Mouse (Mus musculus) layer of hippocampus, adult 9-10 months (tissue): ENCODE measurements around the gene Ttc30a2.
"Not testable (repeated sequence)": the region's sequence is repeated elsewhere in the genome, so short reads cannot be mapped to it uniquely, and the experiment has no call there.

ENCODE experiments used
- DNase-seq: peaks from one replicate; pipeline ENCODE4 v3.0.0; 2022; ENCODE audit warnings: low spot score

The Ttc30a2 gene

GRCm38 (mm10) chr2:75980933-75981439, 3.0 kb upstream of the Ttc30a2 start:
- not testable (repeated sequence) for DNase-seq

DNA sequence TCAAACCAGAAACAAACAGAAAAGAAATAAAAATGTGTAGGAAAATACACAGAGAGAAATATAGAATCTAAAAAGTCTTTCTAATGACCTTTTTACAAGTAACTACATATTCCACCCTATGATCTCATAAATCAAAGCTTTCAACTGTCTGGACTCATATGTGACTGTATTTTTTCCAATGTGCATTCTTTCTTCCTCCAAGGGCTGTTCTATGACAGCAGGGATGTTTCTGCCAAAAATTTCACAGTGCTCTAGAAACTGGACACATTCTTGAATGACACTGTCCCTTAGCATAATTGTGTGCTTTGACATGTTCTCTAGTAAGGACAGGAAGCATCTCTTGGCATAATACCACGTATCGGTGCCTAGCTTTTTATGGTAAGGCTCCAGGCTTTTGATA, 1.9 kb downstream of the Ttc30a2 start:
- DNase-seq, result not testable (repeated sequence)

- no peak for DNase-seq
These were observed 3.8 kb downstream of the Ttc30a2 start for GRCm38 (mm10) chr2:75974131-75974530.

GRCm38 (mm10) chr2:75964972-75965371, 13.0 kb downstream of the Ttc30a2 start:
- peak; percentile 82 for DNase-seq

DNA sequence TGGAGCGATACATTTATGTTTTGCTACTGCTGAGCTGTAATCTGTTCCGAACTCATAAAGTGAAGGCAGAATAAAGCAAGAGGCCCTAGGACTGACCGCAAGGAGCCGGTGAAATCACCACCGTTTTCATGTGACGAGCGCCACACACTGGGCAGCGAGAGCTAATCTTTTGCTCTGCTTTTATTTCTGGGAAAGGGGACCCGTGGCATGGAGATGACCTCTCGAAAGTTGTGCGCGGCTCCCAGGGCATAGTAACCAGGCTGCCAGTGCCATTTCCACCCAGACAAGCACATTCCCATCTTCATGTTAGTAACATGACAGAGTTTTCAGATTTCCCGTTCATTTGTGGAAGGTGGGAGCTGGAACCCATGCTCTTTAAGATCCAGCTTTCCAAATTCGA, 13.5 kb downstream of the Ttc30a2 start:
- no peak for DNase-seq

GRCm38 (mm10) chr2:75964051-75964450, 13.9 kb downstream of the Ttc30a2 start:
- DNase-seq, result no peak

GRCm38 (mm10) chr2:75963211-75963840, 14.6 kb downstream of the Ttc30a2 start:
- DNase-seq, result no peak

DNA sequence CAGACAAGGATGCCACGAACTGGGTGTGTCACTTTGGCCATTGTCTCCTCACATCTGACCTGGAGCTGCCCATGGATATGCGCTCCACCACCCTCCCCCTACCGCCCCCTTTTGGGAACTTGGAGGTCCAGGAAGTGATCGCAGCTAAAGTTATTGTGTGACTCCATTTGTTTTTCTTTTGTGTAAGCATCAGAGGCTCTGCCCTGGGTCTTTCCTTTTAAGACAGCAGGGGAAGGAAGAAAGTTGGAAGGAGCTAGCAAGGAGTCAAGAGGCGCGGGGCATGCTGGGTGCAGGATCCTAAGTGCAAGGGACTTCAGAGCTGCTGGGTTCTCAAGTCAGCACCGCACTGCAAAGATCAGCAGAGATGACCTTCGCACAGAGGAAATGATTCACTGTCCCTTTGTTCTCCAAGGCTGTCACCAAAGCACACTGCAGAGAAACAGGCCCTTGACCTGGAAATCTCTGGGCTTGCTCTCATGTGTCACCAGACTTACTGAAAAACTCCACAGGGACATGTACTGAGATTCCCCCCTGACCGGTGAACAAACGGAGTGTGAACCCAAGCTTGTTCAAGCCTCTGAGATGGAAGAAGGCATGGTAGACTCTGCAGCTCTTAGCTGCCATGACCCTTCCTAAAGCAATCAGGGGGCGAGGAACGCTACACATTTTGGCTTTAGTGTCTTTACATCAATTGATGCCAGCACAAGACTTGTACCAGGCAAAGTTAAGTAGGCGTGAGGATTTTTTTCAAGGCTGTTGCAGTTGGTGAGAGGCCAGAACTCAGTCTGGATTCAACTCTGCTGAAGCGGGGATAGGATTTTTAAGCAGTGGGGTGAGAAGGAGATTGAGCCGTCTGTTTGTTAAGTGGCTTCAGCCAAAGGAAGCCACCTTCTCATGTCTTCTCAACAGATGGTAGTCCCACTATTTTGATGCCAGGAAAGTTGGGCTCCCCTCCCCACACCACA, 17.3 kb downstream of the Ttc30a2 start:
- DNase-seq, result no peak

DNA sequence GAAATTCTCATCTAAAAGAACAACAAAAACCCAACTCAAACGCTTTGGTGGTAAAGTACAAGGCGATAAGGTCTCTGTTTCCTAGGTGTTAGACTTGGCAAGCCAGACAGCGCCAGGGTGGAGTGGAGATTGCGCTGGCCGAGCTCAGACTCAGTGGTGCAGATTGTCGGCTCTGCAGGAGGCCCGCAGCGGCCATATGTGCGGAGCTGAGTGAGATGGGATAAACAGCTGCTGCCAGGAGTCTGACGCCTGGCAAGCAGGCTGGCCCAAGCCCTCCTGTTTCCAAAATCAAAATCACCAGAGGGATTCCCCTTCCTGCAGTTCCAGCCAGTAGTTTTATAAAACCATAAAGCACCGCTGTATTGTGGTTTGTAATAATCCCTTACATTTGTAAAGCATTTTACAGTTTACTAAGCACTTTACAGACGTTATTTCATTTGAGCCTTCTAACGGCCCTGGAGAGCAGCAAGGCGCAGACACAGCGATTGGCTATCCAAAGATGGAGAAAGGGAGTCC, 18.1 kb downstream of the Ttc30a2 start:
- no peak for DNase-seq

- no peak for DNase-seq
These were observed 18.7 kb downstream of the Ttc30a2 start for GRCm38 (mm10) chr2:75959183-75959849.

- no peak for DNase-seq
These were observed 22.3 kb downstream of the Ttc30a2 start for GRCm38 (mm10) chr2:75955709-75956108.

GRCm38 (mm10) chr2:75953320-75953719, 24.6 kb downstream of the Ttc30a2 start:
- DNase-seq, result no peak

DNA sequence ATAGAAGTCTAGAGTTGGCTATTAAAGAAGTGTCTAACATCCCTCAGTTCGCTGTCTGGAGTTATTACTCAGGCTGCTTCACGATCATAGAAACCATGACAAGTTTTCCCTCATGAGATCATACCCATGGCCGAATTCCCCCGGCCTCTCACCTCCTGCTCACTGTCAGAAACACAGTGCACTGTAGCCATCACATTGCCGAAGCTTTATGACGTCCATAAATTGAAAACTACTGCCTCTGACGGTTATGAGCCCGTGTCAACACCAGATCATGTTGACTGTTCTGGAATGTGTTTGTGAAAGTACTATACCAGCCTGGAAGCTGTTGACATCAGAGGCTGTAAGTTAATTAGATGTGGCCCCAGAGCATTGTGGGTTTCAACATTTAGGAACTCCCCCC, 27.3 kb downstream of the Ttc30a2 start:
- DNase-seq, result no peak

GRCm38 (mm10) chr2:75938117-75939063, 39.6 kb downstream of the Ttc30a2 start, which contains the start of gene Ttc30b:
Gene Ttc30b (minus strand): TSS chr2:75938585.
- DNase-seq, result peak; percentile 65

- DNase-seq, result not testable (repeated sequence)
These were observed 40.4 kb downstream of the Ttc30a2 start for GRCm38 (mm10) chr2:75937520-75938116.

DNA sequence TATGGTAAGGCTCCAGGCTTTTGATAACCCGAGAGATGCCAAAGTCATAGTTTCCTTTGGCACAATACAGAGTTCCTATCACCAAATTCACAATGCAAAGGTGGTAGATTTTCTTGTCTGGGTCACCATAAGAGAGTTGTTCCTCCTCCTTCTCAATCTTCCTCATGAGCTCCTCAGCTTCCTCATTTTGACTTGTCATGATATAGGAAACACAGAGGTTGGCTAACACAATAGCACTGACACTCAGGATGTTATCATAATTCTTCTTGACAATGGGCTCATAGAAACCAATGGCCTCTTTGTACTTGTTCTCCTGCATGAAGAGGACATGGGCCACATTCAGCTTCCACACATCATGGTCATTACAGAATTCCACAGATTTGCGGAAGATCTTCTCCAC, 41.3 kb downstream of the Ttc30a2 start:
- not testable (repeated sequence) for DNase-seq

DNA sequence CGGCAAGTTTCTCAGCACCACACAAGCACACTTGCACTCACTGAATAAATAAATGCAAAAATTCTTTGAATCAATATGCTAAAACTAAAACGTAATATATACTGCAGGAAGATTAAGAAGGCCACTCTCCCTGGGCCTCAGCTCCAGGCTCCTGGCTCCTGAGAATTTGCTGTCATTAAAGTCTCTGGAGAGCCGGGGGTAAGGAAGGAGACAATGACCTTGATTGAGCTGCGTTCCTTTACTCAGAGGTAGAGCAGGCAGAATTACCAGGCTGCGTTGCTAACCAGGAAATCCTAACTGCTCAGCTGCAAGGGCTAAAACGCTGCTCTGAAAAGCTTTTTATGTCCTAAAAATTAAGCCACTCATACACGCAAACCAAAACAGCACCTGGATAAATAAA, 44.4 kb downstream of the Ttc30a2 start:
- DNase-seq, result no peak

DNA sequence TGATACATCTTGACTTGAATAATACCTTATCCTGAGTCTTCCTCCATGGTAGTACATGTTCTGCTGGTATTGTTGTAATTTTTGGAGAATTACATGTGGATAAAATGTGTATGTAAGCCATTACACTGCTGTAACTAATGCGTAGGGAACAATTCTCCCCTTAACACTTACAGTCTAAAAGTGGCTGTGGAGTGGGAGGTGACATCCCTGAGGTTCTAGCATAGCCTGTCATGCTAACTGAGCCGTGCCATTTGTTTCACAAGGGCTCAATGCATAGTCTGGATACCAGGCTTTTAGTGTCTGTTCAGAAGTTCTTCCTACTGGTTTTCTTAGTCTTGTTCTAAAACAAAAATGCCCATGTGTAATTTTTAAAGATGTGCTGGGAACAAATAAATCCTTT, 47.0 kb downstream of the Ttc30a2 start:
- no peak for DNase-seq

DNA sequence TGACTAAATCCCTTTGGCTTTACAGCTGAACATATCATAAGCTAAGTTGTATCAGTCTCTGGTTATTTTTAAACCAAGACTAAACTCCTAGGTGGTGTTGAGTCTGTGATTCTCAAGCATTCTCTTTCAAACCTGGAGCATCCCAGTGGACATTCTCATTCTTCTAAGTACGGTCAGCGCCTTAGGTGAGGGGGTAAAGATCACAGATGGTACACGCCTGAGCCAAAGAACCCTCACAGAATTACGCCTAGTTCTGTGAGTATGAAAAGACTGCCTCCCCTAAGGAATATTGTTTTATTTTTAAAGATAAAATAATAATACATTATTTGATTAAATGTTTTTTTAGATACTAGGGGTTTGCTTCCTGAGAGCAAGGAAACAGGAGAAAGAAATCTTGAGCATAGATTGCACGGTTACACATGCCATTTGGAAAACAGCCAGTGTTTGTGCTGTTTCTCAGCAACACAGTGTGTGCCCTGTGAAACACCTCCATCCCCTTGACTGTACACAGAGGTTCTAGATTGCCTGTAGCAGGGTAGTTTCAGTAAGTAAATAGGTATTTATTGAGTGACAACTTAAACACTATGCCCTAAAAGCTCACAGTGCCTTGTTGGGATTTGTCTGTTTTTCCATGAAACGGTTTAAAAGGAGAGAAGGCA, 48.1 kb downstream of the Ttc30a2 start:
- DNase-seq, result no peak

DNA sequence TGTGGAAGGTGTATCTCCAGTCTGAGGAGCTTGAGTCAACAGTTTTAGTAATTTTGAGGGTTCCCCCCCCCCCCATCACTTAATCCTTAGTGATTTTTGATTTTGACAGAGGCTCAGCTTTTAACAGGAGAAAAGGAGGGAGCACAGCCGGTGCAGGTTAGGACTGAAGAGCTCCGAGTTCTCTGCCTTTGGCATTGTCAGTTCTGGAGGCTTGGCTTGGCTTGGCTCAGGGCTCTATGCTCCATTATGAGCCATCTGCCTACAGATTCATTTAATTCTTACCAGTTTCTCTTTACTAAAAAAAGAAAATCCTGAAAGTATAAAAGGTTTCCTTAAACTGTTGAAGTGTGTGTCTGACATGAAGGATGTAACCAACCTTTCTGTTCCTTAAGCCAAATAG, 48.8 kb downstream of the Ttc30a2 start:
- no peak for DNase-seq
